Mouse (Mus musculus) midbrain, embryonic 10.5 days (tissue): ENCODE results near the gene Rnf144b. TPM values are rescaled to one million over a fixed set of nuclear protein-coding genes. Genes with fewer than 3 reads are reported as not detected.

Source experiments
- DNase-seq: peaks from one replicate; pipeline ENCODE4 v3.0.0-alpha.2; 2017; ENCODE audit warnings: low spot score
- H3K27ac ChIP-seq: fragments of 300-500 bp; sonication (generic); replicated peaks from 2 replicates; pipeline ENCODE4 v1.5.1; 2016; ENCODE audit warnings: mild to moderate bottlenecking
- H3K27me3 ChIP-seq: fragments of 300-500 bp; sonication (generic); 2 replicates; pipeline ENCODE4 v1.6.1; 2016; ENCODE audit warnings: low read depth, mild to moderate bottlenecking; ENCODE audit not compliant: poor library complexity, severe bottlenecking
- H3K36me3 ChIP-seq: fragments of 300-500 bp; sonication (generic); 2 replicates; pipeline ENCODE4 v1.6.1; 2016; ENCODE audit warnings: mild to moderate bottlenecking, moderate library complexity
- H3K4me1 ChIP-seq: fragments of 300-500 bp; sonication (generic); 2 replicates; pipeline ENCODE4 v1.6.1; 2016
- H3K4me3 ChIP-seq: fragments of 300-500 bp; sonication (generic); 2 replicates; pipeline ENCODE4 v1.5.1; 2016; ENCODE audit warnings: mild to moderate bottlenecking, moderate library complexity
- H3K9me3 ChIP-seq: fragments of 300-500 bp; sonication (generic); replicated peaks from 2 replicates; pipeline ENCODE4 v1.6.1; 2016; ENCODE audit warnings: mild to moderate bottlenecking
- WGBS: fragments of 180-500 bp; shearing (Covaris S2); methylation state at CpG from one replicate; pipeline ENCODE4 v1.1.7; 2016; 5-methylcytosine and 5-hydroxymethylcytosine counted together
- polyA plus RNA-seq: library from polyadenylated mRNA; unstranded; fragments of >200 nt; fragmentation: Nextera tagmentation; extraction: Ambion mirVana; gene quantifications from 2 replicates; pipeline ENCODE4 v1.2.1, GENCODE M21; 2016

The Rnf144b gene
- polyA plus RNA-seq, 1 experiment from 2014 or later = 0.59 TPM

DNA sequence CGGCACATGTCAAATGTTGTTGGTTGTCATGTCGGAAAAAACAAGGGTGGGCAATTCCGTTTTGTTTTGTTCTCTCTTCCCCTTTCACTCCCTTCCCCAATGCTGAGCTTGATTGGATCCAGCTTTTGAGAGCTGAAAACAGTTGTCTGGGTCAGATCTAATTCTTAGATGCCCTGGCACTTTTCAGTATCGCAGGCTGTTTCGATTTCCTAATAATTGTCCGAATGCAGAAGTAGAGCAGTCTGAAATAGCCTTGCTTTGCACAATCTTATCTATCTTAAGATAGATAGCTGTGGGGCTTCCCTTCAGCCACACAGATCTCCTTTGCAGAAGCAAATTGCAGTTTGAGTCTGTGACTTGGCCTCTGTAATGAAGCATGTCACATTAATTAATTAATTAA lies 109.7 kb downstream of the Rnf144b start:
- no peaks in the 10 kb centered on the region for H3K27me3 ChIP-seq
- no peak overlapping the region for H3K4me3 ChIP-seq
- 0 out of 2 replicates have a peak, but pooled peaks cover 2% of the 10 kb centered on the region for H3K4me1 ChIP-seq
- 92% methylated on average over 6 of the region's 6 CpGs for WGBS
- H3K27ac ChIP-seq = no peak overlapping the region
- no peaks in the 10 kb centered on the region for H3K36me3 ChIP-seq
- no peaks in the 10 kb centered on the region for H3K9me3 ChIP-seq
- no peak for DNase-seq

DNA sequence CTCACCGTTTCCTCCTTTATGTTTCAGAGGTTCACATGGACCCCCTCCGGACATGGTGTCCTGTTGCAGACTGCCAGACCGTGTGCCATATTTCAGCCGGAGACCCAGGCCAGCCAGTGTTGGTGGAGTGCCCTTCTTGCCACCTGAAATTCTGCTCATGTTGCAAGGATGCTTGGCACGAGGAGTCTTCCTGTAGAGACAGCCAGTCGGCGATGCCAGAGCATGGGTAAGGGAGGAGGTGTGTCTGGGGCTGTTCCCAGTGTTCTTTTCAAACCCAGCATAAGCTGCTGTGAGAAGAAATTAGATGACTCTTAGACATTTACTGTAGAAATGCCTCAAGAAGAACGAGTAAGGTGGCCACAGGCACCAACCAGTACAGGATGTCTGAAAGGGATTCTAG lies 114.9 kb downstream of the Rnf144b start:
- no peak for DNase-seq
- Histone ChIP-seq H3K27me3 (no peaks in the 10 kb centered on the region), H3K9me3 (no peaks in the 10 kb centered on the region), H3K27ac (no peak overlapping the region), H3K4me3 (no peak overlapping the region), H3K36me3 (no peaks in the 10 kb centered on the region), H3K4me1 (0 out of 2 replicates have a peak, but pooled peaks cover 2% of the 10 kb centered on the region)
- 90% methylated on average over 8 of the region's 8 CpGs for WGBS

GRCm38 (mm10) chr13:47238131-47238530 lies 115.7 kb downstream of the Rnf144b start:
- Histone ChIP-seq H3K36me3 (no peaks in the 10 kb centered on the region), H3K9me3 (no peaks in the 10 kb centered on the region), H3K4me3 (no peak overlapping the region), H3K27me3 (no peaks in the 10 kb centered on the region), H3K27ac (no peak overlapping the region), H3K4me1 (no peaks in the 10 kb centered on the region)
- whole genome bisulfite sequencing = 91% methylated on average over 17 of the region's 17 CpGs
- no peak for DNase-seq

GRCm38 (mm10) chr13:47243569-47243968 lies 121.1 kb downstream of the Rnf144b start:
- peaks cover 40% of the 10 kb centered on the region for H3K4me1 ChIP-seq
- 0 out of 2 replicates have a peak, but pooled peaks cover 5% of the 10 kb centered on the region for H3K36me3 ChIP-seq
- DNase-seq = no peak
- no peak overlapping the region for H3K4me3 ChIP-seq
- H3K27me3 ChIP-seq = no peaks in the 10 kb centered on the region; the same call in 1 of the 2 replicates
- WGBS = 88% methylated on average over 6 of the region's 6 CpGs
- no peak overlapping the region for H3K27ac ChIP-seq
- H3K9me3 ChIP-seq = no peaks in the 10 kb centered on the region

DNA sequence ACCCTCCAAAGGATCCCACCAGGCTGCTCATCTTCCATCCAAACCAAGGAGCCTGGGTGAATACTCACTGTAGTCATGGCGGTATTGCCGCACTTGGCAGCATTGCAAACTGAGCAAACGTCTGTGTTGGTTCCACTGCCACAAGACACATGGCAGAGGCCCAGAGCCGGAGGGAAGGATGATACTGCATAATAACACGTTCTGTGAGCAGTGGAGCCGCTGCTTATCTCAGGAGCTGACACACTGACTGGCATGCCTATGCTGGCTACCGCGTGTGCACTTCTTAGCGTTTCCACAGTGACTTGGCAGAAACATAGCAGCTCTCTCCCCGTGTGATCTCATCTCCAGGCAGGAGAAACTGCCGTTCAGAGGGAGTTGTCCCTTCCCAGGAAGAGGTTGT lies 122.3 kb downstream of the Rnf144b start:
- H3K4me1 ChIP-seq = peaks cover 43% of the 10 kb centered on the region
- no peak overlapping the region for H3K4me3 ChIP-seq
- H3K27ac ChIP-seq = no peak overlapping the region; the same call in 1 of the 2 replicates
- no peak for DNase-seq
- 91% methylated on average over 11 of the region's 11 CpGs for WGBS
- H3K27me3 ChIP-seq = no peaks in the 10 kb centered on the region; the same call in 1 of the 2 replicates
- H3K9me3 ChIP-seq = no peaks in the 10 kb centered on the region
- H3K36me3 ChIP-seq = 0 out of 2 replicates have a peak, but pooled peaks cover 5% of the 10 kb centered on the region

- Histone ChIP-seq H3K27ac (peak overlapping the region; percentile 49; the same call in 1 of the 2 replicates), H3K36me3 (0 out of 2 replicates have a peak, but pooled peaks cover 5% of the 10 kb centered on the region), H3K9me3 (no peaks in the 10 kb centered on the region), H3K27me3 (no peaks in the 10 kb centered on the region; the same call in 1 of the 2 replicates), H3K4me3 (no peak overlapping the region), H3K4me1 (peaks cover 43% of the 10 kb centered on the region)
- DNase-seq = no peak
- 57% methylated on average over 10 of the region's 10 CpGs for WGBS
These were observed 124.0 kb downstream of the Rnf144b start for GRCm38 (mm10) chr13:47246459-47246858.

DNA sequence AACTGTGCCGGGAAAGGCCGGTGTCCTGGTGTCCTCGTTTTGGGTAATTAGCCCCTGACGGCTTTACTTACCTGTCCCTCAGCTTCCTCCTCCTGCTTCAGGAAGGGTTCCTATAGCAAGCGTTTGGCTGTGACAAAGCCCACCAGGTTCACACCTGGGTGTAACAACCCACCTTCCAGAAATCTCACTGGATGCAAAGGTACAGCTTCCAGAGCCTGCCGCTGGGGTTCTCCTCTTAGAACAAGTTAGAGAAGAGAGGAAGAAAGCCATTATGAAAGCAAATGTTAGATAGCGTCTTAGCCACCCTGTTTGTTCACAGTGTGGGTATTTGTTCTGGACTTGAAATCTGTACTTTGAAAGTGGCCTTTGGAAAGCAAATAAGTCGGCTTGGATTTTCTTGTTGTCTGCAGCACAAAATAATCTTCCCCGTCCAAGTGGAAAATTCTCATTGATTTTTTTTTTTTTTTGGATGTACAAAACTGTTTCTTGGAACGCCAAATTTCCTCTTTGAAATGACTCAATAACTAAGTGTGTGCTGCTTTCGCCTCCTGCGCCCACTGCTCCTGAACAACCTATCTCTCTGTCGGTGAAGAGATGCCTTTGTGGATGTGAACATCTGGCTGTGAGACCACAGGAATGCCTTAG lies 124.8 kb downstream of the Rnf144b start:
- Histone ChIP-seq H3K4me1 (peaks cover 43% of the 10 kb centered on the region), H3K27me3 (no peaks in the 10 kb centered on the region; the same call in 1 of the 2 replicates), H3K9me3 (no peaks in the 10 kb centered on the region), H3K36me3 (0 out of 2 replicates have a peak, but pooled peaks cover 5% of the 10 kb centered on the region), H3K27ac (peak overlapping the region; percentile 49), H3K4me3 (no peak overlapping the region)
- WGBS = 76% methylated on average over 13 of the region's 13 CpGs
- DNase-seq = no peak

- H3K4me1 ChIP-seq = peaks cover 43% of the 10 kb centered on the region
- DNase-seq = no peak
- no peak overlapping the region for H3K4me3 ChIP-seq
- H3K9me3 ChIP-seq = no peaks in the 10 kb centered on the region
- H3K36me3 ChIP-seq = 0 out of 2 replicates have a peak, but pooled peaks cover 5% of the 10 kb centered on the region
- 81% methylated on average over 8 of the region's 8 CpGs for WGBS
- H3K27me3 ChIP-seq = no peaks in the 10 kb centered on the region; the same call in 1 of the 2 replicates
- no peak overlapping the region for H3K27ac ChIP-seq
These were observed 126.0 kb downstream of the Rnf144b start for GRCm38 (mm10) chr13:47248289-47249010.

- H3K4me1 ChIP-seq = peaks cover 33% of the 10 kb centered on the region
- no peak for DNase-seq
- no peaks in the 10 kb centered on the region; the same call in 1 of the 2 replicates for H3K27me3 ChIP-seq
- no peak overlapping the region for H3K27ac ChIP-seq
- H3K9me3 ChIP-seq = no peaks in the 10 kb centered on the region
- no peak overlapping the region for H3K4me3 ChIP-seq
- H3K36me3 ChIP-seq = no peaks in the 10 kb centered on the region
- 85% methylated on average over 1 of the region's 1 CpGs for WGBS
These were observed 128.2 kb downstream of the Rnf144b start for GRCm38 (mm10) chr13:47250615-47251014.

- H3K27ac ChIP-seq = no peak overlapping the region
- H3K27me3 ChIP-seq = no peaks in the 10 kb centered on the region; the same call in 1 of the 2 replicates
- no peaks in the 10 kb centered on the region for H3K36me3 ChIP-seq
- no peaks in the 10 kb centered on the region for H3K9me3 ChIP-seq
- H3K4me3 ChIP-seq = no peak overlapping the region
- DNase-seq = no peak
- peaks cover 26% of the 10 kb centered on the region for H3K4me1 ChIP-seq
- WGBS = 94% methylated on average over 2 of the region's 2 CpGs
These were observed 128.8 kb downstream of the Rnf144b start for GRCm38 (mm10) chr13:47251114-47251764.

- Histone ChIP-seq H3K27ac (no peak overlapping the region), H3K4me1 (peaks cover 17% of the 10 kb centered on the region), H3K4me3 (no peak overlapping the region), H3K9me3 (no peaks in the 10 kb centered on the region), H3K36me3 (no peaks in the 10 kb centered on the region), H3K27me3 (no peaks in the 10 kb centered on the region)
- 82% methylated on average over 5 of the region's 5 CpGs for WGBS
- no peak for DNase-seq
These were observed 131.3 kb downstream of the Rnf144b start for GRCm38 (mm10) chr13:47253711-47254110.

GRCm38 (mm10) chr13:47259297-47259696 lies 136.8 kb downstream of the Rnf144b start:
- Histone ChIP-seq H3K4me1 (peaks cover 28% of the 10 kb centered on the region), H3K4me3 (no peak overlapping the region), H3K36me3 (no peaks in the 10 kb centered on the region), H3K27me3 (no peaks in the 10 kb centered on the region), H3K9me3 (no peaks in the 10 kb centered on the region), H3K27ac (peak overlapping the region; percentile 59)
- DNase-seq = no peak
- WGBS = 62% methylated on average over 4 of the region's 4 CpGs
